Mouse (Mus musculus) ES-E14 (cell line): ENCODE data around the gene Anp32b. TPM values are rescaled to one million over a fixed set of nuclear protein-coding genes. Genes with fewer than 3 reads are reported as not detected.

Experiments
- DNase-seq: peaks from one replicate; pipeline ENCODE4 v3.0.0-alpha.2; 2013; ENCODE audit warnings: low read depth, low spot score
- H3K27ac ChIP-seq: 2 replicates; pipeline ENCODE4 v1.5.1; 2012; ENCODE audit warnings: low read depth, mild to moderate bottlenecking, low read length, moderate library complexity, mixed read lengths; ENCODE audit not compliant: poor library complexity, insufficient read depth, severe bottlenecking
- H3K36me3 ChIP-seq: 2 replicates; pipeline ENCODE4 v1.6.1; 2012; ENCODE audit warnings: mild to moderate bottlenecking, low read length, moderate library complexity, mixed read lengths; ENCODE audit not compliant: control insufficient read depth, poor library complexity, insufficient read depth, severe bottlenecking
- H3K4me1 ChIP-seq, 2 experiments: fragments of 150-350 bp in 1 of 2; sonication (generic) in 1 of 2; 2 replicates each; pipeline ENCODE4 v1.6.1; 2012; ENCODE audit warnings: low read length in 2 of 2, mild to moderate bottlenecking in 1 of 2, mixed read lengths in 1 of 2; ENCODE audit not compliant: control insufficient read depth in 2 of 2, insufficient read depth in 2 of 2, poor library complexity in 1 of 2
- H3K4me3 ChIP-seq, 2 experiments: fragments of 150-350 bp in 1 of 2; sonication (generic) in 1 of 2; 2 replicates each; pipeline ENCODE4 v1.5.1; 2012; ENCODE audit warnings: low read length in 2 of 2, low read depth in 1 of 2, mild to moderate bottlenecking in 1 of 2, mixed read lengths in 1 of 2; ENCODE audit not compliant: insufficient read depth in 1 of 2, poor library complexity in 1 of 2, severe bottlenecking in 1 of 2
- H3K9ac ChIP-seq: 2 replicates; pipeline ENCODE4 v1.6.1; 2012; ENCODE audit warnings: low read depth, mild to moderate bottlenecking, low read length, mixed read lengths; ENCODE audit not compliant: poor library complexity, insufficient read depth, severe bottlenecking
- H3K9me3 ChIP-seq: fragments of 150-350 bp; sonication (generic); 2 replicates; pipeline ENCODE4 v1.6.1; 2012; ENCODE audit warnings: low read depth, mild to moderate bottlenecking, low read length; ENCODE audit not compliant: control insufficient read depth, insufficient read depth
- CHD2 ChIP-seq: IDR thresholded peaks from 2 replicates; pipeline ENCODE4 v1.6.1; 2014; ENCODE audit warnings: mild to moderate bottlenecking, low read depth, low read length, inconsistent platforms
- HCFC1 ChIP-seq: IDR thresholded peaks from 2 replicates; pipeline ENCODE4 v1.6.1; 2012; ENCODE audit warnings: low read length, inconsistent platforms, borderline replicate concordance; ENCODE audit not compliant: insufficient read depth
- MAFK ChIP-seq: IDR thresholded peaks from 2 replicates; pipeline ENCODE4 v1.6.1; 2014; ENCODE audit warnings: mild to moderate bottlenecking, low read depth, low read length, inconsistent platforms; ENCODE audit not compliant: insufficient read depth
- ZC3H11A ChIP-seq: IDR thresholded peaks from 2 replicates; pipeline ENCODE4 v1.6.1; 2012; ENCODE audit warnings: low read depth, mild to moderate bottlenecking, inconsistent platforms, low read length, borderline replicate concordance
- ZNF384 ChIP-seq: IDR thresholded peaks from 2 replicates; pipeline ENCODE4 v1.6.1; 2012; ENCODE audit warnings: low read depth, low read length, inconsistent platforms
- in situ Hi-C, 2 experiments: fragments of 600-800 bp; cut with MboI; formaldehyde crosslinking; loops; one replicate each; pipeline ENCODE4 v1.15.1; 2025; ENCODE audit warnings: low sequenced_read_pairs in 2 of 2, inconsistent platforms in 1 of 2; ENCODE audit not compliant: unreplicated experiment in 2 of 2
- total RNA-seq: library from RNA; depleted of rRNA; stranded (reverse); fragments of 300-350 nt; gene quantifications from 2 replicates; pipeline ENCODE4 v1.2.3, GENCODE M21; 2012

Anp32b gene
- total RNA-seq, 1 experiment: 49.5 TPM

DNA sequence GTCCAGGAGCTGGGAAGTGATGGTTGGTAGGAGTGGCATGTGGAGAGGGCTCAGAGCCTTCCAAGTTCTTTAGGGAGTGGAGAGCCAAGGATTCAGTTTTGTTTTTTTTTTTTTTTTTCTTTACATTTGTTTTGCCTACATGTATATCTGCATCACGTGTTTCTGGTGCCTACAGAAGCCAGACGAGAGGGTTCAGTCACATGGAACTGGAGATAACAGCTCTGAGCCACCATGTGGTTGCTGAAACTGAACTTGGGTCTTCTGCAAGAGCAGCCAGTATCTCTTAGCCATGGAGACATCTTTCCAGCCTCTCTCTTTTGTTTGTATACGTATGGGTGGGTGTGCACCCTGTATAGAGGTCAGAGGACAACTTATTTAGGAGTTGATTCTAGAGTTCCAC, 53.2 kb downstream of the Anp32b start:
- H3K9ac ChIP-seq: no peak overlapping the region
- H3K27ac ChIP-seq: no peak overlapping the region
- H3K4me3 ChIP-seq: no peak overlapping the region
- peaks cover 33% of the 10 kb centered on the region for H3K36me3 ChIP-seq
- H3K9me3 ChIP-seq: no peaks in the 10 kb centered on the region
- no peak for TF ChIP-seq MAFK
- no peak for DNase-seq
- in situ Hi-C loops: no loop called here
- H3K4me1 ChIP-seq: peaks cover 0 to 2% of the 10 kb centered on the region in 2 experiments; a peak in 1 of 4 replicates

DNA sequence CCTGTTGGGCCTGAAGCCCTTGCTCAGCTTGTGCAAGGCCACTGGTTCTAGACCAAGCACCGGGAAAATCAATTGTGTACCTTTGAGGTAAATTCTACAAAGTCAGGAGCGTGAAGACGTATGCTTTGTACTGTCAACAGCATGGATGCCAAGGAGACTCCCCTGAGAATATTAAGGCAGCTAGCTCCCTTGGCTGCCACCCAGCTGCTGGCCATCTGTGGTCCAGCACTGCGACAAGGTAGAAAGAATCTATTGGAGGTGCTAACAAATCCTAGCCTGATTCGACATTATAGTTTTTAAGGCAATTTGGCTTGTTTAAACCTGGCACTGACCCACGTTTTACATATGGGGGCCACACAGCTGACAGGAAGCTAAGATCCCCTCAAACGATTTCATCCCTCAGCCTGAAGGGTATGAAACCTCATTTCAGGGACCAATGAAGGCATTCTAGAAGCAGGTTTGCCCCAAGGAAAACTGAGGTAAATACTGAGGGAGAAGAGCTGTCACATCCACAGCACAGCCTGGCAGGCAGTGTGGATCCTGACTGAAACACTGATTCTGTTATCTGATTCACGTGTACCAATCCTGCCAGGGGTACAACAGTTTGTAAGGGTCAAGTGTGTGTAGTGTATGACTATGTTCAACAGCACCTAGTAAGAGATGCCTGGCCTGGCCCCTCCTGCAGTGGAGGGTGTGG, 54.8 kb downstream of the Anp32b start:
- Histone ChIP-seq H3K27ac (no peak overlapping the region), H3K4me1 (peaks cover 0 to 2% of the 10 kb centered on the region in 2 experiments; a peak in 1 of 4 replicates), H3K9me3 (no peaks in the 10 kb centered on the region), H3K9ac (no peak overlapping the region), H3K36me3 (peaks cover 19% of the 10 kb centered on the region), H3K4me3 (no peak overlapping the region)
- in situ Hi-C loops: no loop called here
- no peak for DNase-seq
- no peak for TF ChIP-seq MAFK
- TF ChIP-seq HCFC1: no peak
- TF ChIP-seq CHD2: no peak
- TF ChIP-seq ZC3H11A: no peak
- no peak for TF ChIP-seq ZNF384

DNA sequence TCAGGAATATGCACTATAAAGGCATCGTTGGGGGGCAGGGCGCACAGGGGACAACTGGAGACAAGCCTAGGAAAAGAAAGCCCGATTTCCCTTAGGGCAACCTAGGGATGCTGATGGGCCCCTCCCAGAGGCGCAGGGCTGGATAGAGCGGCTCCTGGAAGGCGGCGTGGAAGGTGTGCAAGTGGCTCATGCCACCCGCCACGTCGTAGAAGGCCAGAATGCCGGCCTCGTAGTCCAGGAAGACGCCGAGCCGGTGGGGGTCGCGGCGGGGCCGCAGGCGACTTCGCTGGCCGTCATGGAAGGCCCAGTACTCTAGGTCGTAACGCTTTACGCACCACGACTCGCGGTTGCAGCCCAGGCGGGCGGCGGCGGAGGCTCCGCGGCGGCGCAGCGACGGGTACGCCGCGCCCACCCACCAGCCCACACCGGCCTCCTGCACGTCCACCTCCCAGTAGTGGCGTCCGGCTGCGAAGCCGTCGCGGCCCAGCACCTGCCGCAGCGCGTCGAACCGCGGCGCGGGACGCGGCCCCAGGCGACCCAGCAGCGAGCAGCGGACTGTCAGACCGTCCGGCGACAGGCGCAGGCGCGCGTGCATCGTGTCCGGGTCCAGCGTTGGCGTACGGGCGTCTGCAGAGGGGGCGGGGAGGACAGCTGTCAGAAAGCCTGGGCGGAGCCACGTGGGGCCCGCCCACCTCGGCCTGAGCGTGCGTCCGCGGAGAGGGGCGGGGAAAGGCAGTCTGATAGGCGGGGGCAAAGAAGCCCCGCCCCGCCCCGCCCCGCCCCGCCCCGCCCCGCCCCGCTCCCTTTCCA, 56.3 kb downstream of the Anp32b start:
- TF ChIP-seq MAFK: no peak
- TF ChIP-seq ZC3H11A: no peak
- TF ChIP-seq HCFC1: no peak
- no peak for TF ChIP-seq CHD2
- no peak for TF ChIP-seq ZNF384
- Histone ChIP-seq H3K4me1 (peaks cover 0 to 4% of the 10 kb centered on the region in 2 experiments; a peak in 1 of 4 replicates), H3K4me3 (peak overlapping the region; percentile 67 to 71), H3K36me3 (peaks cover 9% of the 10 kb centered on the region), H3K9ac (peak overlapping the region; percentile 18; the same call in 1 of the 2 replicates), H3K9me3 (no peaks in the 10 kb centered on the region), H3K27ac (no peak overlapping the region)
- DNase-seq: peak; percentile 69
- in situ Hi-C loops: no loop called here

DNA sequence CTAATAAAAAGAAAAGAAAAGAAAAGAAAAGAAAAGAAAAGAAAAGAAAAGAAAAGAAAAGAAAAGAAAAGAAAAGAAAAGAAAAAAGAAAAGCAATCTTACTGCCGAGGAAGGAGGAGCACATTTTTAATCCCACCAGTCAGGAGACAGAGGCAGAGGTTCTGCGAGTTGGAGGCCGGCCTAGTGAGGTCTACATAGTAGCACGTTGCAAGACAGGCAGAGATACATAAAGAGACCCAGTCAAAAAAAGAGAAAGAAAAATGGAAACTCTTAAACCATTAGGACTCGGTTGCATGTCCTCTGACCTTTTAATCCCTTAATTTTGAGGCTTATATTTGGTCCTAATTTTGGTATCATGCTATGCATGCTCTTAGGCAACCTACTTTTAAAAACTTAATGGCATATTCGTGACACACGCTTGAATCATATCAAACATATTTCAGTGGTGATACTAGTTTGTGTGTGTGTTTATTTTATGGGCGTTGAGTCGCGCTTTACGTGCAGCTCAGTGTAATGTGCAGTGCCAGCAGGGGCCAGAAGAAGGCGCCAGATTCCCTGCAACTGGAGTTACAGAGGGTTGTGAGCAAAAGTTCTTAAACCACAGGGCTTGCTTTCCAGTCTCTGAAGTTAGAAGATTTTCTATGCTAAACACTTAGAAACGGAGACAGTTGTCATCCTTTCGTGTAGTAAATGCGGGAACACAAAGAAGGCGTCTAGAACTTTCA, 57.2 kb downstream of the Anp32b start:
- Histone ChIP-seq H3K9ac (no peak overlapping the region), H3K4me1 (0 out of 4 replicates have a peak, but pooled peaks cover 0 to 3% of the 10 kb centered on the region in 2 experiments), H3K9me3 (no peaks in the 10 kb centered on the region), H3K27ac (no peak overlapping the region), H3K36me3 (peaks cover 4% of the 10 kb centered on the region), H3K4me3 (peak overlapping the region; percentile 26 to 67; a peak in 2 of 4 replicates)
- TF ChIP-seq ZNF384: no peak
- TF ChIP-seq ZC3H11A: peak; percentile 31; the same call in 1 of the 2 replicates
- DNase-seq: peak; percentile 77
- in situ Hi-C loops: no loop called here
